Mouse (Mus musculus) CH12.LX (cell line): ENCODE measurements around the gene Ager. TPM values are rescaled to one million over a fixed set of nuclear protein-coding genes. Genes with fewer than 3 reads are reported as not detected.

Experiments
- DNase-seq: peaks from one replicate; pipeline ENCODE4 v3.0.0-alpha.2; 2013; ENCODE audit errors: extremely low read depth
- H3K27ac ChIP-seq: 2 replicates; pipeline ENCODE4 v1.5.1; 2012; ENCODE audit warnings: low read depth, mild to moderate bottlenecking, control low read depth, moderate library complexity; ENCODE audit not compliant: insufficient read depth
- H3K27me3 ChIP-seq: replicated peaks from 2 replicates; pipeline ENCODE3; 2012; ENCODE audit warnings: inconsistent platforms
- H3K36me3 ChIP-seq, 2 experiments: replicated peaks in 1 of 2; 2 replicates each; pipeline versions ENCODE3 to v1.6.1; 2012; ENCODE audit warnings: inconsistent platforms in 1 of 2, low read length in 1 of 2, mild to moderate bottlenecking in 1 of 2, mixed read lengths in 1 of 2, moderate library complexity in 1 of 2; ENCODE audit not compliant: control insufficient read depth in 1 of 2, insufficient read depth in 1 of 2
- H3K4me1 ChIP-seq, 2 experiments: 2 replicates each; pipeline ENCODE4 v1.6.1; 2012; ENCODE audit warnings: inconsistent platforms in 1 of 2, moderate library complexity in 1 of 2; ENCODE audit not compliant: insufficient read depth in 2 of 2, control insufficient read depth in 1 of 2
- H3K4me2 ChIP-seq: 2 replicates; pipeline ENCODE4 v1.6.1; 2012; ENCODE audit warnings: low read depth, mild to moderate bottlenecking, control low read depth; ENCODE audit not compliant: poor library complexity, insufficient read depth, severe bottlenecking
- H3K4me3 ChIP-seq, 3 experiments: fragments of 150-350 bp in 1 of 3; sonication (generic) in 1 of 3; replicated peaks in 1 of 3; 2 replicates each; pipeline versions ENCODE3 to v1.5.1; 2011 to 2012; ENCODE audit warnings: low read depth in 2 of 3, low read length in 2 of 3, mild to moderate bottlenecking in 2 of 3, moderate library complexity in 2 of 3, control low read depth in 1 of 3, improper control_type of control experiment in 1 of 3, inconsistent platforms in 1 of 3, mixed read lengths in 1 of 3; ENCODE audit not compliant: poor library complexity in 1 of 3
- H3K79me2 ChIP-seq: replicated peaks from 2 replicates; pipeline ENCODE4 v1.6.1; 2012; ENCODE audit warnings: mild to moderate bottlenecking, moderate library complexity; ENCODE audit not compliant: control insufficient read depth, poor library complexity, insufficient read depth, severe bottlenecking; ENCODE audit errors: extremely low read depth
- H3K9ac ChIP-seq: 2 replicates; pipeline ENCODE4 v1.6.1; 2012; ENCODE audit warnings: low read depth, mild to moderate bottlenecking, control low read depth, moderate library complexity; ENCODE audit not compliant: insufficient read depth
- H3K9me3 ChIP-seq: replicated peaks from 2 replicates; pipeline ENCODE3; 2012; ENCODE audit warnings: low read length, inconsistent platforms, mixed read lengths
- CHD1 ChIP-seq: IDR thresholded peaks from 2 replicates; pipeline ENCODE4 v1.6.1; 2012; ENCODE audit warnings: low read depth, low read length, improper control_type of control experiment, inconsistent platforms
- CHD2 ChIP-seq: IDR thresholded peaks from 2 replicates; pipeline ENCODE4 v1.6.1; 2011; ENCODE audit warnings: low read length, improper control_type of control experiment
- CTCF ChIP-seq, 2 experiments: IDR thresholded peaks in 1 of 2; conservative IDR thresholded peaks in 1 of 2; 2 replicates each; pipeline ENCODE4 v1.5.1; 2011 to 2012; ENCODE audit warnings: low read depth in 2 of 2, low read length in 2 of 2, improper control_type of control experiment in 1 of 2, inconsistent platforms in 1 of 2, mild to moderate bottlenecking in 1 of 2, moderate library complexity in 1 of 2
- ETS1 ChIP-seq: conservative IDR thresholded peaks from 2 replicates; pipeline ENCODE4 v1.6.1; 2012; ENCODE audit warnings: low read depth, mild to moderate bottlenecking, inconsistent platforms, low read length, improper control_type of control experiment, moderate library complexity
- HCFC1 ChIP-seq: IDR thresholded peaks from 2 replicates; pipeline ENCODE4 v1.6.1; 2012; ENCODE audit warnings: low read depth, mild to moderate bottlenecking, inconsistent platforms, low read length, improper control_type of control experiment
- IRF4 ChIP-seq: IDR thresholded peaks from 2 replicates; pipeline ENCODE4 v1.6.1; 2014; ENCODE audit warnings: low read depth, mild to moderate bottlenecking, inconsistent platforms, low read length, improper control_type of control experiment
- JUND ChIP-seq: conservative IDR thresholded peaks from 2 replicates; pipeline ENCODE4 v1.6.1; 2011; ENCODE audit warnings: low read depth, low read length, improper control_type of control experiment
- KAT2A ChIP-seq: IDR thresholded peaks from 2 replicates; pipeline ENCODE4 v1.6.1; 2012; ENCODE audit warnings: low read length, improper control_type of control experiment, inconsistent platforms; ENCODE audit not compliant: insufficient replicate concordance
- MAFK ChIP-seq: IDR thresholded peaks from 2 replicates; pipeline ENCODE4 v1.6.1; 2011; ENCODE audit warnings: low read length, improper control_type of control experiment; ENCODE audit not compliant: insufficient replicate concordance
- MYC ChIP-seq: IDR thresholded peaks from 2 replicates; pipeline ENCODE4 v1.6.1; 2011; ENCODE audit warnings: low read depth, mild to moderate bottlenecking, improper control_type of control experiment, low read length
- NELFE ChIP-seq: IDR thresholded peaks from 2 replicates; pipeline ENCODE4 v1.6.1; 2011; ENCODE audit warnings: low read depth, low read length, improper control_type of control experiment
- NRF1 ChIP-seq: IDR thresholded peaks from 2 replicates; pipeline ENCODE4 v1.6.1; 2014; ENCODE audit warnings: low read depth, mild to moderate bottlenecking, inconsistent platforms, low read length, improper control_type of control experiment, moderate library complexity
- POLR2A ChIP-seq: IDR thresholded peaks from 2 replicates; pipeline ENCODE4 v1.6.1; 2011; ENCODE audit warnings: low read depth, mild to moderate bottlenecking, improper control_type of control experiment, low read length
- POLR2AphosphoS2 ChIP-seq: IDR thresholded peaks from 2 replicates; pipeline ENCODE4 v1.6.1; 2011; ENCODE audit warnings: low read depth, low read length, improper control_type of control experiment
- RCOR1 ChIP-seq: conservative IDR thresholded peaks from 2 replicates; pipeline ENCODE4 v1.6.1; 2012; ENCODE audit warnings: low read depth, mild to moderate bottlenecking, inconsistent platforms, low read length, improper control_type of control experiment
- SIN3A ChIP-seq: IDR thresholded peaks from 2 replicates; pipeline ENCODE4 v1.6.1; 2012; ENCODE audit warnings: low read length, improper control_type of control experiment, inconsistent platforms
- SMC3 ChIP-seq: IDR thresholded peaks from 2 replicates; pipeline ENCODE4 v1.6.1; 2011; ENCODE audit warnings: low read depth, low read length, improper control_type of control experiment
- TBP ChIP-seq: conservative IDR thresholded peaks from 2 replicates; pipeline ENCODE4 v1.6.1; 2011; ENCODE audit warnings: low read depth, low read length, improper control_type of control experiment
- TCF12 ChIP-seq: IDR thresholded peaks from 2 replicates; pipeline ENCODE4 v1.6.1; 2014; ENCODE audit warnings: low read depth, mild to moderate bottlenecking, inconsistent platforms, low read length, improper control_type of control experiment
- UBTF ChIP-seq: IDR thresholded peaks from 2 replicates; pipeline ENCODE4 v1.6.1; 2012; ENCODE audit warnings: low read depth, mild to moderate bottlenecking, inconsistent platforms, low read length, improper control_type of control experiment, moderate library complexity
- ZC3H11A ChIP-seq: IDR thresholded peaks from 2 replicates; pipeline ENCODE4 v1.6.1; 2012; ENCODE audit warnings: low read depth, mild to moderate bottlenecking, inconsistent platforms, low read length, improper control_type of control experiment
- ZKSCAN1 ChIP-seq: IDR thresholded peaks from 2 replicates; pipeline ENCODE4 v1.6.1; 2012; ENCODE audit warnings: low read depth, inconsistent platforms, low read length, improper control_type of control experiment, borderline replicate concordance
- ZMIZ1 ChIP-seq: IDR thresholded peaks from 2 replicates; pipeline ENCODE4 v1.6.1; 2012; ENCODE audit warnings: low read depth, mild to moderate bottlenecking, inconsistent platforms, low read length, improper control_type of control experiment
- dilution Hi-C: fragments of 300-500 bp; cut with MboI; formaldehyde crosslinking; loops from 2 replicates; pipeline ENCODE4 v1.14.3; 2020; ENCODE audit warnings: low sequenced_read_pairs; ENCODE audit not compliant: extremely low pct_unique_long_range_greater_than_20kb, extremely low pct_ligation_motif_present
- in situ Hi-C: fragments of 300-500 bp; cut with MboI; formaldehyde crosslinking; loops from 3 replicates; pipeline ENCODE4 v1.14.3; 2019; ENCODE audit warnings: low sequenced_read_pairs, low pct_ligation_motif_present, low pct_unique_long_range_greater_than_20kb, mixed read lengths
- polyA plus RNA-seq: library from polyadenylated mRNA; unstranded; fragments of >175 nt; gene quantifications from 2 replicates; pipeline ENCODE4 v1.2.1, GENCODE M21; 2012; ENCODE audit warnings: low read depth; ENCODE audit not compliant: insufficient read length
- total RNA-seq, 2 experiments: library from RNA; depleted of rRNA; stranded (reverse); fragments of 300-350 nt in 1 of 2; fragments of >200 nt in 1 of 2; gene quantifications; 2 replicates each; pipeline ENCODE4 v1.2.3; 2012 to 2014

The Ager gene
- total and polyA plus RNA-seq, 3 experiments, result 0.55 to 3.5 (median 0.81) TPM

DNA sequence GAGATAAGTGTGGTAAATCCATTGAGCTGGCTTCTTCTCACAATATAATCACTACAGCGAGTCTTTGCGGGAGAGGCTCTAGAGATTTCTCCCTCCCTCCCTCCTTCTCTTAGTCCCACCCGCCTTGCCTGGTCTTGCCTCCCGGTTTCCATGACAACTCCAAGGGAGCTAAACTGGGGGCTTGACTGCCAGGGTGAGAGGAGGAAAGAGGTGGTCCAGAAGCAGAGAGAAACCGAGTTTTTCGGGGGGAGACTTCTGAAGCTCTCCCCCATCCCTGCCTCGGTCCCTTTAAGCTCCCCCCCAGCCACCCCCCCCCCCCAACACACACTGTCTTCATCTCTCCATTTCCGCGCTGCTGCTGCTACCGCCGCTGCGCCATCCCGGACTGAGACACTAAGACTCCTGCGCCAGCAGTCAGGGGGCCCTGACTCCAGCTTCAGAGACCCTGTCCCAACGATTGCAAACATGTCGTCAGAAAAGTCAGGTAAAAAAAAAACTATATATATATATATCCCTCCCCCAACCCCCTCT lies 31.6 kb downstream of the Ager start, which contains the start of gene Prrt1:
Prrt1 (plus strand) TSS at position 313 of the 531 bp plus-strand sequence.
- no peak for DNase-seq
- no peak within 1 kb of the TSS for H3K27ac ChIP-seq
- H3K4me1 ChIP-seq, result peaks cover 2 to 3% of the 10 kb centered on the region in 2 experiments; a peak in 2 of 4 replicates
- H3K27me3 ChIP-seq, result peaks cover 64% of the 10 kb centered on the region
- no peak within 1 kb of the TSS for H3K4me3 ChIP-seq
- H3K9me3 ChIP-seq, result peaks cover 2% of the 10 kb centered on the region
- no peak for TF ChIP-seq SMC3
- TF ChIP-seq CTCF (conservative IDR thresholded peaks at IDR 0.05 in 1 of 2, IDR thresholded peaks at IDR 0.05 in 1 of 2; ENCODE audit: low read depth in 2 of 2, low read length in 2 of 2), result no peak
- TF ChIP-seq CHD1, result no peak
- no peak for TF ChIP-seq TCF12
- TF ChIP-seq POLR2A, result no peak
- no peak for TF ChIP-seq ZMIZ1
- no peak for TF ChIP-seq KAT2A
- TF ChIP-seq JUND, result no peak
- no peak for TF ChIP-seq UBTF
- no peak for TF ChIP-seq MYC
- no peak for TF ChIP-seq IRF4
- in situ Hi-C loops, result no loop called here
- dilution Hi-C loops, result no loop called here
- H3K79me2 ChIP-seq, result no peaks in the 10 kb centered on the region
- no peaks in the 10 kb centered on the region for H3K36me3 ChIP-seq
- no peak within 1 kb of the TSS for H3K4me2 ChIP-seq
- H3K9ac ChIP-seq, result no peak within 1 kb of the TSS

DNA sequence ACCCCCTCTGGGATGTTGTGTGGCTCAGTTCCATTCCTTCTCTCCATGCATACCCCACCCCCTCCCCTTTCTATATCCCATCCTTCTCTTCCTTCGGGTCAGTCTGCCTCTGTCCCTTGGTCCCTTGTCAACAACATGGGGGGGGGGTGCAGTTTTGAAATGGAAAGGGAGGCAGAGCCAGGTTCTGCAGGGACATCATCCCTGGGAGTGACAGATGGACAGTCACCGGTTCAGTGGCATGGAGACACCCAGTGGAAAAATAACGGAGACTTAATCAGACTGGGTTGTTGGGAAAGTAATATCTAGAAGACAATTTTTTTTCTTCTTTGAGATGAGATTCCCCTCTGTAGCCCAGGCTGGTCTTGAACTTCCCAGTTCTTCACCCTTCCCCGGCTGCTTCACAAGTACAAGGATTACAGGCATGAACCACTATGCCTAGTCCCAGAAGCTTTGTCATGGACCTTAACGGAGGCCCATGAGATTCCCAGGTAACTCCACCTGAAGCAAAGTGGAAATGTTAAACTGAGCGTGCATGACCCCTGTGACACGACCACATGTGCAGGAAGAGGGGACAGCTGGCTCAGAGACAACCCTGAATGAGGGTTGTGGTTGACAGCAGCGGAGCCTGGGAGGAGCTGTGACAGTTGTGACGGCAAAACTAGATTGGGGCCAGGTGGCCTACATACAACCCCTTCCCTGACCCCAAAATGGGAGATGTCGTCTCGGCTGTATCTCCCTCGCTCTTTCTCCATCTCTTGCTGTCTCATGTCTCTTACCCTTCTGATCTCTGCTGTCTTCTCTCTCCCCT lies 32.3 kb downstream of the Ager start:
- DNase-seq, result no peak
- dilution Hi-C loops, result no loop called here
- in situ Hi-C loops, result no loop called here
- peaks cover 2% of the 10 kb centered on the region for H3K9me3 ChIP-seq
- H3K9ac ChIP-seq, result no peak overlapping the region
- no peak overlapping the region for H3K4me3 ChIP-seq
- H3K4me2 ChIP-seq, result no peak overlapping the region
- peaks cover 2 to 3% of the 10 kb centered on the region in 2 experiments; a peak in 2 of 4 replicates for H3K4me1 ChIP-seq
- TF ChIP-seq CHD2 (no peak), ZC3H11A (no peak), ETS1 (no peak), HCFC1 (no peak), NELFE (no peak), RCOR1 (no peak), NRF1 (no peak), ZMIZ1 (no peak), MAFK (no peak), TCF12 (no peak), UBTF (no peak), ZKSCAN1 (no peak), TBP (no peak), SIN3A (no peak), JUND (no peak), POLR2AphosphoS2 (no peak)
- no peaks in the 10 kb centered on the region for H3K79me2 ChIP-seq
- no peak overlapping the region for H3K27ac ChIP-seq
- H3K36me3 ChIP-seq, result no peaks in the 10 kb centered on the region
- H3K27me3 ChIP-seq, result peaks cover 67% of the 10 kb centered on the region
